Mouse (Mus musculus): ENCODE results near the gene Pmpcb. TPM values are rescaled to one million over a fixed set of nuclear protein-coding genes. Genes with fewer than 3 reads are reported as not detected.
"Not testable (repeated sequence)": the region's sequence is repeated elsewhere in the genome, so short reads cannot be mapped to it uniquely, and the experiment has no call there.

The Pmpcb gene
- polyA plus RNA-seq (2014; fragmentation: Nextera tagmentation; extraction: Ambion mirVana) = 106 and 115 TPM in 2 replicates

DNA sequence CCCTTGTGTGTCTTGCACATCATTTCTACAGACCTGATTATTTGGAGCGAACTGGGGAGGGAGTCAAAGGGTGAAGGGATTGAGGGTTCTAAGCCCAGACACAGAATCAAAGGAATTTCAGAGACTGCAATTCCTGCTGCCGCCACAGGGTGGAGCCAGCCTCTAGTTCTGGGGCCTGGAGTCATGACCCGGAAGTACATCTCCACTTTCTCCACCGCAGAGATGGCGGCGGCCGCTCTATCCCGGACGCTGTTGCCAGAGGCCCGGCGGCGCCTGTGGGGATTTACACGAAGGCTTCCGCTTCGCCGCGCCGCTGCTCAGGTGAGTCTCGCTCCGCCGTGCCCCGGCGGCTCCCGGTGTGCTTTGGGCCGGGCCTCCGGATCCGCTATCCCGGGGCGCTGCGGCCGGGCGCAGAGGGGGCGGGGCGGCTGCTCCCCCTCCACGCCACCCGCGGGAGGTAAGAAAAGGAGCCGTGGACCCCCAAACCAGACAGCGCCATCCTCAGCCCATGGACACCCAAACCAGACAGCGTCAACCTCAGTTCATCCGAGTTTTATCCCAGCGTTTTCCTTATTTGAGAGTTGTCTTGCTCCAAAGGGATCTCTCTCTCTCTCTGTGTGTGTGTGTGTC, at the start of gene Pmpcb:
Gene Pmpcb (plus strand): TSS at position 186 of the 630 bp plus-strand sequence.
- ATAC-seq (ENCODE audit: low FRiP score) (peak; percentile 66), DNase-seq (ENCODE audit: low spot score, missing footprints) (peak; percentile 99)
- Histone ChIP-seq H3K4me3 (ENCODE audit: low read depth, low read length) (peak within 1 kb of the TSS; percentile 70), H3K4me1 (ENCODE audit: control insufficient read depth, insufficient read depth, low read length) (peaks cover 28% of the 10 kb centered on the region), H3K27ac (ENCODE audit: low read depth, low read length) (no peak within 1 kb of the TSS), H3K9ac (ENCODE audit: low read length) (peak within 1 kb of the TSS; percentile 80), H3K27me3 (ENCODE audit: control insufficient read depth, insufficient read depth, low read length) (no peaks in the 10 kb centered on the region), H3K9me3 (ENCODE audit: control insufficient read depth, low read length) (no peaks in the 10 kb centered on the region), H3K36me3 (ENCODE audit: control insufficient read depth, insufficient read depth, low read length) (peaks cover 13% of the 10 kb centered on the region), H3K4me2 (peak within 1 kb of the TSS; percentile 73)
- WGBS = under 1% methylated on average over 41 of the region's 42 CpGs

DNA sequence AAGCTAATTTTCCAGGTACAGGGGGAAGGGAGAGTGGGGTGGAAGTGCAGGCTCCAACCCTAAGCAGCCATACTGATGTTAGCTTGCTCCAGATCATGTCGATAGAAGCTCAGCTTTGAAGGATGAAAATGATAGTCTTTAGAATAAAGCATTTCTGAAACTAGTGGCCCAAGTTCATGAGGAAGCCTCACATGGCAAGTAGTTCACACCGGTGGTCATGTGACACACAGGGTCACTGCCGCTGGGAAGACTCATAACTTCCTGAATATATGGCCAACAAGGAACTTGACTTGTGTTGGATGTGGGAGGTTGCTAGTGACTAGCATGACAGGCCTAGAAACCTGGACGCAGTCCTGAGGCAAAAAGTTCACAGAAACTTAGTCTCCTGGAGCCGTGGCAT, 44.7 kb upstream of the Pmpcb start:
- ATAC-seq (ENCODE audit: low FRiP score) = no peak

DNA sequence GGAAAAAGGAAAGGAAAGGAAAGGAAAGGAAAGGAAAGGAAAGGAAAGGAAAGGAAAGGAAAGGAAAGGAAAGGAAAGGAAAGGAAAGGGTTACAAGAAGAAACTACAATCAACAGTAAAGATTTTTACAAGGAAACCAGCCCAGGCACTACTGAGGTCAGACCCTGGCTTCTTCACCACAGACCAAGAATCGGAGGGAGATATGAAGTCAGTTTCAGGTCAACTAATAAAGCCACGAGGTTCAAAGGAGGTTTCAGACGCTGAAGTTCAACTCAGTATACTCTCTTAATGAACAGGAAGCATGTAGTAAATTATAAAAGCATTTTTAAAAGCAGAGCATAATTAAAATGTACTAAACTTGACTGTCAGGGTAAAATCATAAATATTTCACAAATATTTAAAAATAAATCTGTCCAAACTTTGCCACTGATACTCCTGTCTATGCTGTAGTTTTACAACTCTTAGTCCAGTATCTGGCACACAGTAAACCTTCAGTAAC, 43.5 kb upstream of the Pmpcb start:
- H3K9ac ChIP-seq (ENCODE audit: low read length) = no peak overlapping the region
- no peaks in the 10 kb centered on the region for H3K9me3 ChIP-seq (ENCODE audit: control insufficient read depth, low read length)
- H3K4me1 ChIP-seq (ENCODE audit: control insufficient read depth, insufficient read depth, low read length) = no peaks in the 10 kb centered on the region; the same call in 1 of the 2 replicates
- no peak overlapping the region for H3K27ac ChIP-seq (ENCODE audit: low read depth, low read length)
- no peaks in the 10 kb centered on the region for H3K27me3 ChIP-seq (ENCODE audit: control insufficient read depth, insufficient read depth, low read length)
- no peak overlapping the region for H3K4me2 ChIP-seq
- H3K36me3 ChIP-seq (ENCODE audit: control insufficient read depth, insufficient read depth, low read length) = no peaks in the 10 kb centered on the region
- ATAC-seq (ENCODE audit: low FRiP score) (no peak), DNase-seq (ENCODE audit: low spot score, missing footprints) (peak; percentile 4)
- no peak overlapping the region for H3K4me3 ChIP-seq (ENCODE audit: low read depth, low read length)
- WGBS = 85% methylated on average over 3 of the region's 3 CpGs

More for the DNA sequence above, 44.7 kb upstream of the Pmpcb start:
- no peak overlapping the region for H3K9ac ChIP-seq (ENCODE audit: low read length)
- no peaks in the 10 kb centered on the region for H3K27me3 ChIP-seq (ENCODE audit: control insufficient read depth, insufficient read depth, low read length)
- peak; percentile 41 for DNase-seq (ENCODE audit: low spot score, missing footprints)
- H3K4me3 ChIP-seq (ENCODE audit: low read depth, low read length) = no peak overlapping the region
- no peak overlapping the region for H3K4me2 ChIP-seq
- H3K36me3 ChIP-seq (ENCODE audit: control insufficient read depth, insufficient read depth, low read length) = no peaks in the 10 kb centered on the region
- no peaks in the 10 kb centered on the region; the same call in 1 of the 2 replicates for H3K4me1 ChIP-seq (ENCODE audit: control insufficient read depth, insufficient read depth, low read length)
- no peaks in the 10 kb centered on the region for H3K9me3 ChIP-seq (ENCODE audit: control insufficient read depth, low read length)
- WGBS = 95% methylated on average over 5 of the region's 5 CpGs
- H3K27ac ChIP-seq (ENCODE audit: low read depth, low read length) = no peak overlapping the region

GRCm38 (mm10) chr5:21694854-21695490, 42.0 kb upstream of the Pmpcb start:
- H3K4me2 ChIP-seq = no peak overlapping the region
- no peaks in the 10 kb centered on the region for H3K9me3 ChIP-seq (ENCODE audit: control insufficient read depth, low read length)
- H3K9ac ChIP-seq (ENCODE audit: low read length) = no peak overlapping the region
- H3K36me3 ChIP-seq (ENCODE audit: control insufficient read depth, insufficient read depth, low read length) = no peaks in the 10 kb centered on the region
- H3K4me1 ChIP-seq (ENCODE audit: control insufficient read depth, insufficient read depth, low read length) = no peaks in the 10 kb centered on the region; the same call in 1 of the 2 replicates
- no peaks in the 10 kb centered on the region for H3K27me3 ChIP-seq (ENCODE audit: control insufficient read depth, insufficient read depth, low read length)
- H3K4me3 ChIP-seq (ENCODE audit: low read depth, low read length) = no peak overlapping the region
- 83% methylated on average over 3 of the region's 3 CpGs for WGBS
- no peak overlapping the region for H3K27ac ChIP-seq (ENCODE audit: low read depth, low read length)
- ATAC-seq (ENCODE audit: low FRiP score) (no peak), DNase-seq (ENCODE audit: low spot score, missing footprints) (peak; percentile 61)

DNA sequence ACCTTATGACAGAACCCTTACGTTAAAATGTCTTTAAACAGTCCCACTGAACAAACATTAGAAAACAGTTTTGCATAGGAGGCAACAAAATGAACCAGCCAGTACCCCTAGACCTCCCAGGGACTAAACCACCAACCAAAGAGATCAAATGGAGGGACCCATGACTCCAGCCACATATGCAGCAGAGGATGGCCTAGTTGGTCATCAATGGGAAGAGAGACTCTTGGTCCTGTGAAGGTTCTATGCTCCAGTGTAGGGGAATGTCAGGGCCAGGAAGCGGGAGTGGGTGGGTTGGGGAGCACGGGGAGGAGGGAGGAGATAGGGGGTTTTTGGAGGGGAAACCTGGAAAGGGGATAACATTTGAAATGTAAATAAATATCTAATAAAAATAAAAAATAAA, 37.4 kb upstream of the Pmpcb start:
- not testable (repeated sequence) for H3K4me3 ChIP-seq (ENCODE audit: low read depth, low read length); H3K27ac ChIP-seq (ENCODE audit: low read depth, low read length); H3K27me3 ChIP-seq (ENCODE audit: control insufficient read depth, insufficient read depth, low read length); H3K9ac ChIP-seq (ENCODE audit: low read length); H3K4me1 ChIP-seq (ENCODE audit: control insufficient read depth, insufficient read depth, low read length); ATAC-seq (ENCODE audit: low FRiP score); H3K9me3 ChIP-seq (ENCODE audit: control insufficient read depth, low read length); H3K36me3 ChIP-seq (ENCODE audit: control insufficient read depth, insufficient read depth, low read length)
- DNase-seq (ENCODE audit: low spot score, missing footprints) = peak; percentile 49
- H3K4me2 ChIP-seq = peak overlapping the region; percentile 30
- 84% methylated on average over 3 of the region's 3 CpGs for WGBS

DNA sequence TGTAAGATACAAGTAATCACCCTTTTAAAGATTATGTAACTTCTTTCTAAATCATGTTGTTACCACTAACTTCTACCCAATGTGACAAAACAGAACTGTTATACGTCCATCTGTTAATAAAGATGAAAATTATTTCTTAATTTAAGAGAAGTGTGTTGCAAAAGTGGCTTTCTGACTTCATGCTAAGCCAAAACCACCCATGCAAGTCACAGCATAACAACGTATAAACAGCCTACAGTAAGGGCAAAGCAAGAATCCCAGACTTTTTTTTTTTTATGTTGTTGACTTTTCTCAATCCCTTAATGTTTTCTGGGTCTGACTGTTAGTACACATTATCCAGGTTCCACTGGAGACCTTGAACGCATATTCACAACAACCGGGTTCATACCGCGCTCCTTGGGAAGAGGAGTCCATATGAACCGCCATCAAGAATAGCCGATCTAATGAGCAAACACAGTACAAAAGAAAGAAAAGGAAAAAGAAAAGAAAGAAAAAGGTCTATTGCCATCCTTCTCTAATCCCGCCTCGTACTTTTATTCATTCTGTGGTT, 36.6 kb upstream of the Pmpcb start:
- Histone ChIP-seq H3K27me3 (ENCODE audit: control insufficient read depth, insufficient read depth, low read length) (no peaks in the 10 kb centered on the region), H3K4me3 (ENCODE audit: low read depth, low read length) (peak overlapping the region; percentile 57), H3K4me1 (ENCODE audit: control insufficient read depth, insufficient read depth, low read length) (no peaks in the 10 kb centered on the region; the same call in 1 of the 2 replicates), H3K9ac (ENCODE audit: low read length) (peak overlapping the region; percentile 61), H3K9me3 (ENCODE audit: control insufficient read depth, low read length) (no peaks in the 10 kb centered on the region), H3K4me2 (peak overlapping the region; percentile 61), H3K27ac (ENCODE audit: low read depth, low read length) (no peak overlapping the region), H3K36me3 (ENCODE audit: control insufficient read depth, insufficient read depth, low read length) (no peaks in the 10 kb centered on the region)
- 13% methylated on average over 10 of the region's 10 CpGs for WGBS
- DNase-seq (ENCODE audit: low spot score, missing footprints) (no peak), ATAC-seq (ENCODE audit: low FRiP score) (no peak)

DNA sequence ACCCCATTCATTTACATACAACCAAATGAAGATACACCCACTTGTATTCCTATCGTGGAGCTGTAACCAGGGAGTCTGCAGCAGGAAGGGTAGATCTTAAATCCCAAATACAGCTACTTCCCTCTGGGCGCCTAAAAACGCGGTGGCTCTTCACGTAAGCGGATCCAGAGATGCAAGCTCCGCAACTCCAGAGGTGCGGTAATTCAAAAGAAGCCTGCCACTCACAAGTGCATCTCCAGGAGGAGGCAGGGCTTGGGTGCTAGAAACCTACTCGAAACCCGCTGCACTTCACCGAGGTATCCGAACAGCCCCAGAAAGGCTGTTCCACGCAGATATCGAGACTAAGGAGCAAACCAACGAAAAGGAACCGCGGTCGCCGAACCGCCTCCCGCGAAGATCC, 36.0 kb upstream of the Pmpcb start:
- ATAC-seq (ENCODE audit: low FRiP score) (peak; percentile 75), DNase-seq (ENCODE audit: low spot score, missing footprints) (no peak)
- Histone ChIP-seq H3K4me3 (ENCODE audit: low read depth, low read length) (peak overlapping the region; percentile 57), H3K4me1 (ENCODE audit: control insufficient read depth, insufficient read depth, low read length) (no peaks in the 10 kb centered on the region; the same call in 1 of the 2 replicates), H3K4me2 (peak overlapping the region; percentile 61), H3K27me3 (ENCODE audit: control insufficient read depth, insufficient read depth, low read length) (no peaks in the 10 kb centered on the region), H3K9me3 (ENCODE audit: control insufficient read depth, low read length) (no peaks in the 10 kb centered on the region), H3K9ac (ENCODE audit: low read length) (peak overlapping the region; percentile 61), H3K36me3 (ENCODE audit: control insufficient read depth, insufficient read depth, low read length) (no peaks in the 10 kb centered on the region), H3K27ac (ENCODE audit: low read depth, low read length) (peak overlapping the region; percentile 0; the same call in 1 of the 2 replicates)
- WGBS = under 1% methylated on average over 22 of the region's 22 CpGs

GRCm38 (mm10) chr5:21701351-21702008, 35.5 kb upstream of the Pmpcb start, which contains the start of gene Napepld:
Gene Napepld (minus strand): TSS chr5:21701396.
- peak within 1 kb of the TSS; percentile 57 for H3K4me3 ChIP-seq (ENCODE audit: low read depth, low read length)
- H3K27ac ChIP-seq (ENCODE audit: low read depth, low read length) = peak within 1 kb of the TSS; percentile 97
- H3K27me3 ChIP-seq (ENCODE audit: control insufficient read depth, insufficient read depth, low read length) = no peaks in the 10 kb centered on the region
- peak; percentile 100 for DNase-seq (ENCODE audit: low spot score, missing footprints)
- under 1% methylated on average over 44 of the region's 59 CpGs for WGBS
- no peaks in the 10 kb centered on the region for H3K36me3 ChIP-seq (ENCODE audit: control insufficient read depth, insufficient read depth, low read length)
- H3K9ac ChIP-seq (ENCODE audit: low read length) = peak within 1 kb of the TSS; percentile 88
- peak within 1 kb of the TSS; percentile 61 for H3K4me2 ChIP-seq
- peak; percentile 99 for ATAC-seq (ENCODE audit: low FRiP score)
- no peaks in the 10 kb centered on the region for H3K9me3 ChIP-seq (ENCODE audit: control insufficient read depth, low read length)
- no peaks in the 10 kb centered on the region; the same call in 1 of the 2 replicates for H3K4me1 ChIP-seq (ENCODE audit: control insufficient read depth, insufficient read depth, low read length)

Measured in midbrain, embryonic 11.5 days (tissue).